Mouse (Mus musculus): ENCODE results near the gene Ifitm5. TPM values are rescaled to one million over a fixed set of nuclear protein-coding genes. Genes with fewer than 3 reads are reported as not detected.

Ifitm5 gene
- total RNA-seq, 1 experiment from 2014 or later = 2.0 TPM

DNA sequence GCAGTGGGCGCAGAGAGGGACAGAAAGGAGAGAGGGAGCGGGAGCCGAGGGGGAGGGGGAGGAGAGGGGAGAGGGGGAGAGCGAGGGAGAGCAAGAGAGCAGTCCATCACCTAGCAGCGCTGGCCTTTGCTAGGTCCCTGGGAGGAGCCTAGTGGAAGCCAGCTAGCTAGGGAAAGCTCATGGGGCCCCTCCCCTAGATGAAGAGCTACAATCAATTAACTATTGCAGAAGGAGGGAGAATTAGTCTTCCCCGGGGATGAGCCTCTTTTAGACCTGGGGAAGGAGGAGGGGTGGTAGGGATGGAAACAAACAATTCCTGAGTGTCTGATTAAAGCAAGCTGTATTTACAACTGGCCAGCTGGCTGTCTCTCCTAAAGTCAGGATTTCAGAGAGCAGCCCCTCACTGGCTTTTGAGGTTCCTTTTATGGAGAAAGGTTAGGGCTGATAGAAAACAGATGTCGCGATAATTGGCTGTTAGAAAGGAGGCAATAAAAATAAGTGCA, 10.4 kb downstream of the Ifitm5 start:
- no peak for DNase-seq

GRCm38 (mm10) chr7:140938896-140939295, 11.2 kb downstream of the Ifitm5 start:
- no peak for DNase-seq

DNA sequence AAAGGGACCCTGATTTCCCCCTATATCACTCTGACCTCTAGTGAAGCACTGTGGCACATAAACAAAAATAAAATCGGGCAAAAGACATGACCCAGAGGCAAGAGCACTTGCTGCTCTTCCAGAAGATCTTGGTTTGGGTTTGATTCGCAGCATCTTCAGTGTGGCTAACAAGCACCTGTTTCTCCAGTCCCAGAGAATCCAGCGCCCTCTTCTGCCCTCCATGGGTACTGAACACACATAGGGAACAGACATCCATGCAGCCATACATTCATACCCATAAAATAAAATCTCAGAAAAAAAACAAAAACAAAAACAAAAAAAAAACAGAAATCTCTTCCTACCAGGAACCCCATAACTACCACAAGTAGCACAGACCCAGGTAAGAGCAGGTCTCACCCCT, 11.7 kb downstream of the Ifitm5 start:
- DNase-seq = no peak

GRCm38 (mm10) chr7:140927181-140927580, 22.9 kb downstream of the Ifitm5 start:
- no peak for DNase-seq

- no peak for DNase-seq
Measured at GRCm38 (mm10) chr7:140923070-140923775, 26.9 kb downstream of the Ifitm5 start.

GRCm38 (mm10) chr7:140922398-140923069, 27.6 kb downstream of the Ifitm5 start:
- peak; percentile 73 for DNase-seq

DNA sequence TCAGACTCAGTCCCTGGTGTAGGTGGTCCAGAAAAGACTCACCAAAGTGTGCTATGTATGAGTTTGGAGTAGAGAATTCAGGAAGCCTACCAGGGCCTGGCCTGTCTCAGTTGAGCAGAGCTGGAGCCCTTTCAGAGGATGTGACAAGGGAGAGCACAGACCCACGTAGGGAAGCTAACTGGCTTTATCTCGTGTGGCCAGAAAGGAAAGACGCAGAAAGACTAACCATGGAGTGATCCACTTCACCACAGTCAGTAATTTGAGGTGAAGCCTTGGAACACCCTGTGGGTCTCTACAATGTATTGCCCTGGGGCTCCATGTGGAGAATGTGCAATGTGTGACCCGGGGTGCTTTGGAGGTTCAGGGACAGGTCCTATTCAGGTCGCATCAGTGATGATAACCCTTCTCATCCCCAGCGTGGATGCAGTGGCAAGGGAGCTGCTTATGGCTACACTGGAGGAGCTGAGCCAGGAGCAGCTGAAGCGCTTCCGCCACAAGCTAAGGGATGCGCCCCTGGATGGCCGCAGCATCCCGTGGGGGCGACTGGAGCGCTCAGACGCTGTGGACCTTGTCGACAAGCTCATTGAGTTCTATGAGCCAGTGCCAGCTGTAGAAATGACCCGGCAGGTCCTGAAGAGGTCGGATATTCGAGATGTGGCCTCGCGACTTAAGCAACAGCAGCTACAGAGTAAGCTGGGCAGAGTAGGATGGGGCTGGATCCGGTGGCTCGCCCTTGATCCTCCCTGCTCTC, 28.7 kb downstream of the Ifitm5 start:
- no peak for DNase-seq

DNA sequence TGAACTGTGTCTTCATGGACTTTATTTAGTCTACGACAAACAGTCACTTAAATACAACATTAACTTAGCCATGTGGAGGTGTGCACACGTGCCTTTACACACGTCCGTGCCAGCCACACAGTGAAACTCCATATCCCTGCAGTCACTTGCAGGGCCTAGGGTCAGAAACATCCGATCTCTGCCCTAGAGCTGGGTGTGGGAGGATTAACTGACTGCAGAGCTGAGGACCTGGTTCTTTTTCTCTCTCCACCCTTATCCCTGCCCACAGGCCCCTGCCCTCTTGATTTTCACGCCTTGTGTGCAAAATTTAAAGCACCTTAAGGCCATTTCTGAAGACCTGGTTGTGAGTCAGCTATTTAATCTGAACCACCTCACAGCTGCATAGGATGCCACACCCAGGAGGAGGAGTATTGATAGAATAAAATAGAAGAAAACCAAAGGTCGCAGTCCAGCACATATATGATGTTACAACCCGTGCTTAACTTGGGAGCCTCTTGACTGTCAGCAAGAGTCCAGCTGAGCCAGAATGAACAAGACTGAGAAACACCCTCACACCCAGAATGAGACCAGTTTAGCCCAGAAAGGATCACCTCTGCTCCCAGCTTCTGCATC, 29.6 kb downstream of the Ifitm5 start, which contains the start of gene Nlrp6:
Gene Nlrp6 (plus strand): TSS at position 485 of the 612 bp plus-strand sequence.
- no peak for DNase-seq

DNA sequence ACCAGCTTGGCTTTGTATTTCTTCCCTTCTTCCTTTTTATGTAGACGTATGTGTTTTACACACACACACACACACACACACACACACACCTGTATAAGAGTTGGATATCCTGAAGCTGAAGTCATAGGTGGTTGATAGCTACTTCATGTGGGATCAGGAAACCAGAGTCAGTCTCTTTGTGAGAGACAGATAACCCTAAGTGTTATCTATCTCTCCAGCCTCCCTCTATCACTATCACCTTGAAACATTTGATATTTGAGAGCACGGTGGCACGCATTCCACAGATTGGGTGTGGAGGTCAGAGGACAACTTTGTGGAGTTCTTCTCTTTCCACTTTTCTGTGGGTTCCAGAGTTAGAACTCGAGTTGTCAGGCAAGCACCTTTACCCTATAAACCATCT, 30.2 kb downstream of the Ifitm5 start:
- DNase-seq = no peak

- DNase-seq = no peak
Measured at GRCm38 (mm10) chr7:140914031-140914690, 35.9 kb downstream of the Ifitm5 start.

DNA sequence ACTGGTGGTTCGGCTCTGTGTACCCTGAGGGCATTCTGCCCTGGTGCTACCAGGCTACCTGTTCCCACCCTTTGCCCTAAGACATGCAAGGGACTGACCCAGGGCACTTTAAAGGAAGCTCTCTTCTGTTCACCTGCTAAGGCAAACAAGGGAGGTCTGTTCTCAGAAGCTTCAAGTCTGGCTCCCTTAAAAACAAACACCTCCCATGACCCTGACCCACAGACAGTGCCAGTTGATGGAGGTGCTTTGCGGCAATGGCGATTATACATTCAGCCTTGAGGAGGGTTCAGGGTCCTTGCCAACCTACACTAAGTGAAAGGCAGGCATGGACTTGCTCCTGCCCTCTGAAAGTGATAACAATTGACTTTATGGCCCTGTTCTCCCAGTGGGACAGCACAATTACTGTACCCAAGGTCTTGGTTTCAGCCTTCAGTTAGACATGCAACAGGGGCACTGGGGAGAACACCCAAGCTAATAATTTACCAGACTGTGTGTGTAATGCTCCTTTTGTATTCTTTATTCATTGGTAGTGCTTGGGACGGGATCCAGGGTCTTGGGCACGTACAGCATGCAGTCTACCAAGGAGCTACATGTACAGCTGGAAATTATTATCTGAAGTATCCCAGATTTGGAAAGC, 37.1 kb downstream of the Ifitm5 start:
- DNase-seq = no peak

DNA sequence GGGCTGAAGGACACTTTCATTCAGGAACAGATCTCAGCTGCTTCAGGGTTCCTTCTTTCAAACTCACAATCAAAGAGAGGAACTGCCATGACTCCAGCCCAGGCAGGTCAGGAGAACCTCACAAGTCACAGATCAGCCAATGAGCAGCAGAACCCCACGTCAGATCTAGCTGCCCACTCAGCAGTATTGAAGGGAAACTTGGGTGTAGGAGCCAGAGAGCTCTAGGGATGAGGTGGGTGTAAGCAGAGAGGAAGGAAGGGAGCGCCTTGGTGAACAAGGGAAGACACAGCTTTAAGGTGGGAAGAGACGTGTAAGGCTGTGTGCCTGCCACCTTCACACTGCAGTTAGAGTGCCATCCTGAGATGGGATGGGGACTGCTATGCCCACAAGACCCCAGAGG, 37.8 kb downstream of the Ifitm5 start:
- DNase-seq = no peak

- DNase-seq = peak; percentile 82
Measured at GRCm38 (mm10) chr7:140908634-140909107, 41.4 kb downstream of the Ifitm5 start.

- DNase-seq = no peak
Measured at GRCm38 (mm10) chr7:140908181-140908580, 41.9 kb downstream of the Ifitm5 start.

GRCm38 (mm10) chr7:140907697-140908096, 42.4 kb downstream of the Ifitm5 start:
- no peak for DNase-seq

DNA sequence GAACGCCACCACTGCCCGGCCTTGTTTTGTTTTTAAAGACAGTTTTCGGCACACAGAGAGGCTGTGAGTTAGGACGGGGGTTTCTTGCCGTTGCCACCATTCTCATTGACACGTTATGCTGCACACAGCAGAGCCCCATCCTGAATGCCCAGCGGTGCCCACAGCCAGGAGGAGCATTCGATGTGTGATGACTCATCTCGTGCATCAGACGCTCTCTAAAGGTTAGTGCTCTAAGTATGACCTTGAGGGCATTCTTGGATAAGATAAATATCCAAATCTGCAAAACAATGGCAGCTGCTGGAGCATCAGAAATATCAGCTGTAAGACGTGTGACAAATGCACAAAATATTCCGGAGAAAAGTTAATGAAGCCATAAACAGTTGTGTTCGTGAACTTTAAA, 43.0 kb downstream of the Ifitm5 start:
- peak; percentile 37 for DNase-seq

- DNase-seq = no peak
Measured at GRCm38 (mm10) chr7:140905642-140906081, 44.4 kb downstream of the Ifitm5 start.

GRCm38 (mm10) chr7:140903212-140903611, 46.9 kb downstream of the Ifitm5 start:
- DNase-seq = peak; percentile 81

DNA sequence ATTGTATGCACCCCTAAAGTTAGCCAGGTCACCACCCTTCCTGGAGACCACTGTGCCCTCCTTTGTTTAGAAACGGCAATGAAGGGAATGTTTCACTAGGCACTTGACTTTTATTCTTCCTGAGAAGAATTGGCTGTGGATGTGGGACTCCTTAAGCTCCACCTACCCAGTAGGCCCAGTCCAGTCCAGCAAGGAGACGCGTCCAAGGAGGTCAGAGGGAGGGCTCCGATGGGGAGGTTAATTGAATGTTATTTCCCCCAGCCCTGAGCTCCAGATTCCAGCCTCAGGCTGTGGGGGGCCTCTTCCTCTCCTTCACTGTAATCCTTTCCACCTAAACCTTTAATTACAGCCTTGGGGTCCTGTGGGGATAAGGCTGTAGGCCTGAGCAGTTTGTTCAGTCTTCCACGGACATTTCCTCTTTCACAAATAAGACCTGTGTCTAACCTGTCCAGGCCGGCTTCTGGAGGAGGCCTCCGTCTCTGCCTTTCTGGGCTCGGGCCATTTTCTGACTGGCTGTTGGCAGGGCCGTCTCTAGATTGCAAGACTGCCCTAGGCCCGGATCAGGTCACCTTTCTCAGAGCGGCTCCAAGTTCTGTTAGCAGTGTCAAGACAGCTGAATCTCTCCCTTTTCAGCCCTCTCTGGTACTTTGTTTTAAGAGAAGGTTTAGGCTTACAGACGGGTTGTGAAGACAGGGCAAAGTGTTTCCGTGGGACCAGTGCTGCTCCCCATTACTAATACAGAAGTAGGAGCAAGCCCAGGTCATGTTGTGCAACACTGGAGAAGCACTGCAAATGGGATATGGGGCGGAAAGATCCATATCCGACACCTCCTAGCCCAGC, 47.8 kb downstream of the Ifitm5 start:
- DNase-seq = no peak

GRCm38 (mm10) chr7:140900220-140900619, 49.9 kb downstream of the Ifitm5 start, which contains the start of gene Cox8b:
Gene Cox8b, minus strand, starts transcription at chr7:140900446.
- DNase-seq = no peak

All from adrenal gland, postnatal 25 days (tissue).